Mouse (Mus musculus): ENCODE measurements around the gene Nit1.

DNA sequence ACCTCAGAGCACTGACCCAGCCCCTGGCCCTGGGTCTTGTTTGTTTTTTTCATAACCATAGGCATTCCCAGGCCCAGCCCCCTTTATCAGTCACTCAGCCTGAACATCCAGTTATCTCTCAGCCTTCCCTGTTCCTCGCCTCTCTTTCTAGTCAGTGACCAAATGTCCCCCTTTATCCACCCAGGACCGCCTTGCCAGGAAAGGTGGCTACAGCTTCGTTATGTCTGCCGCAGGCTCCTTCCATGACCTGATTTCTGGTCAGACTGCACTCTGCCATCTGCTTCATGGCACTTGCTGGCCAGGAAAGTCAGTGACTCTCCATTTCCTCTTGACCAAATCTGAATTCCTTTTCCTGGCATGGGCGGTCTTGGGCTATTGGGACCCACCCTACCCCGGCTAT, 32.9 kb upstream of the Nit1 start:
- no peak for TF ChIP-seq CTCF (IDR thresholded peaks at IDR 0.05; ENCODE audit: control insufficient read depth, insufficient read depth, insufficient replicate concordance, low read depth, low read length)
- TF ChIP-seq POLR2A (IDR thresholded peaks at IDR 0.05; ENCODE audit: control insufficient read depth, low read depth, low read length): no peak
